Mouse (Mus musculus) adrenal gland, postnatal 36 days (tissue): ENCODE measurements around the gene Gm38431. TPM values are rescaled to one million over a fixed set of nuclear protein-coding genes. Genes with fewer than 3 reads are reported as not detected.

Experiments used
- microRNA-seq: library from miRNA; unstranded; fragments of <30 nt; microRNA quantifications from one replicate; pipeline ENCODE4 v1.2.0, GENCODE M21; 2021
- total RNA-seq, 2 experiments: library from RNA; stranded (reverse); gene quantifications; 2 replicates each; pipeline ENCODE4 v1.2.3; 2021

Gene Gm38431
- total RNA-seq, 2 experiments from 2014 or later: 0.60 to 0.82 TPM

Small RNA genes lying within 50 kb of the gene (microRNA-seq; reads per million reads assigned to microRNA genes)
- not detected for gene Mir1900
- gene Mir7082: not detected

Other genes starting within 250 kb of the Gm38431 start
- 10 to 100 TPM; 19.1 to 20.4 TPM for gene A230050P20Rik, start 223.4 kb downstream of the Gm38431 start, total RNA-seq
- 1 to 10 TPM; 3.2 to 3.5 TPM for gene Angptl6, start 212.3 kb downstream of the Gm38431 start, total RNA-seq
- gene Ppan, start 203.8 kb downstream of the Gm38431 start, total RNA-seq: 10 to 100 TPM; 26.6 to 45.4 TPM
- 100 to 1,000 TPM; 154 to 178 TPM for gene Eif3g, start 193.4 kb downstream of the Gm38431 start, total RNA-seq
- 10 to 100 TPM; 42.9 to 59.7 TPM for gene Dnmt1, start 132.1 kb downstream of the Gm38431 start, total RNA-seq
- gene S1pr2, start 115.2 kb downstream of the Gm38431 start, total RNA-seq: 10 to 100 TPM; 16.5 to 19.2 TPM
- 100 to 1,000 TPM; 122 to 130 TPM for gene Mrpl4, start 89.3 kb downstream of the Gm38431 start, total RNA-seq
- gene Icam1, start 76.0 kb downstream of the Gm38431 start, total RNA-seq: 10 to 100 TPM; 10.7 to 14.8 TPM
- 1 to 10 TPM; 1.9 to 2.8 TPM for gene Icam4, start 62.6 kb downstream of the Gm38431 start, total RNA-seq
- under 1 TPM; 0.10 to 0.20 TPM for gene Icam5, start 59.9 kb downstream of the Gm38431 start, total RNA-seq
- not detected for gene Zglp1, start 24.9 kb downstream of the Gm38431 start, total RNA-seq
- under 1 TPM; 0.30 to 0.46 TPM for gene Gm49373, start 18.9 kb downstream of the Gm38431 start, total RNA-seq
- 10 to 100 TPM; 33.8 to 42.2 TPM for gene Fdx1l, start 18.4 kb downstream of the Gm38431 start, total RNA-seq
- gene Raver1, start within 50 bp of the Gm38431 start, total RNA-seq: 10 to 100 TPM; 50.0 to 57.1 TPM
- 10 to 100 TPM; 14.6 to 15.2 TPM for gene Tyk2, start 39.2 kb upstream of the Gm38431 start, total RNA-seq
- 100 to 1,000 TPM; 180 to 201 TPM for gene Cdc37, start 58.0 kb upstream of the Gm38431 start, total RNA-seq
- 10 to 100 TPM in 1 of 2 experiments, 1 to 10 TPM in 1; 8.6 to 10.6 TPM for gene Pde4a, start 73.7 kb upstream of the Gm38431 start, total RNA-seq
- 10 to 100 TPM; 45.8 to 46.0 TPM for gene Keap1, start 147.4 kb upstream of the Gm38431 start, total RNA-seq
- under 1 TPM in 1 of 2 experiments, not detected in 1; 0.99 TPM for gene S1pr5, start 156.4 kb upstream of the Gm38431 start, total RNA-seq
- 10 to 100 TPM; 39.1 to 39.5 TPM for gene Atg4d, start 173.3 kb upstream of the Gm38431 start, total RNA-seq
- gene Kri1, start 196.0 kb upstream of the Gm38431 start, total RNA-seq: 10 to 100 TPM; 24.8 to 32.2 TPM
- 10 to 100 TPM; 14.2 to 16.0 TPM for gene Cdkn2d, start 199.4 kb upstream of the Gm38431 start, total RNA-seq
- not detected for gene Ap1m2, start 220.3 kb upstream of the Gm38431 start, total RNA-seq
- gene Slc44a2, start 228.7 kb upstream of the Gm38431 start, total RNA-seq: 10 to 100 TPM; 35.2 to 54.2 TPM